Mouse (Mus musculus) layer of hippocampus, adult 11-12 months (tissue): ENCODE data around the gene Hnrnph3.

Experiments
- DNase-seq: peaks from one replicate; pipeline ENCODE4 v3.0.0; 2022; ENCODE audit warnings: low spot score

The Hnrnph3 gene

GRCm38 (mm10) chr10:62984072-62984471, 39.9 kb downstream of the Hnrnph3 start:
- no peak for DNase-seq

DNA sequence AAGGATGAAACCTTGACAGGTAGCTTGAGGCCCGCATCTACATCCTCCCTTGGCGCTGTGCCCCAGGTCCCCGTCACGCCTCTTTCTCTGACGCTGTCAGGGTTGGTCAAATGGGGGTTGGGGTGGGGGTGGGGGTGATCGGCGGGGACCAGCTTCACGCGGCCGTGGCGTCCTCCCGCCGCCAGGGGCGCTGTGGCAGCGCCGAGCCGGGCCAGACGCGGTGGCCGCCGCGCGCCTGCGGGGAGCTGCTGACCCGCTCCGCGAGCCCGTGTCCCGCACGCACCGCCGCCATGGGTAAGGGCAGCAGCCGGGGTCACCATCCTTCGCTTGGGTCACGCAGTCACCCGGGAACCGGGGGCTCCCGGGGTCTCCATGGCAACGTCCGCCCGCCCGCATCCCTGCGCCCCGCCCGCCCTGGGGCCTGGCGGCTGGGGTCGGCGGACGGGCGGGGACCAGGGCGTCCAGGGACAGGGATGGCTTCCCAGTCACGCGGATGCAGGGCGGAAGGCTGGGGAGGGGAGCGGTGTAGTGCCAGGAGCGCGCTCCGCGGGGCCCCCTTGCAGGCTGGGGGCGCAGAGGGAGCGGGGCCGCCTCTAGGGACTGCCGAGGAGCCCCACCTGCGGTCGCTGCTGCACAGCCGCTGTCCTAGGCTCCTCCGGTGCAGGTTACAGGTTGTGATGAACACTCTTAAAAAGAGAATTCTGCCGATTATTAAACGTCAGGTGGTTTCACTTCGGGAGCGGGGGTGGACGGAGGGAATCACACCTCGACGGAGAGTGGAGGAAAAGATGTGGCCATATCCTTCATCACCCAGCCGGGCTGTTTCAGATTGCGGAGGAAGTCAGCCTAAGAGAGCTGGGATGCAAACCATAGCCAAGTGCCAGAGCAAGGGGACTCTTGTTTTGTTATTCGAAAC, 43.7 kb downstream of the Hnrnph3 start, which contains the start of gene Rufy2:
Rufy2 (plus strand) TSS at position 185 of the 916 bp plus-strand sequence.
- DNase-seq = peak; percentile 90

- DNase-seq = no peak
These were observed 44.4 kb downstream of the Hnrnph3 start for GRCm38 (mm10) chr10:62979667-62980038.

DNA sequence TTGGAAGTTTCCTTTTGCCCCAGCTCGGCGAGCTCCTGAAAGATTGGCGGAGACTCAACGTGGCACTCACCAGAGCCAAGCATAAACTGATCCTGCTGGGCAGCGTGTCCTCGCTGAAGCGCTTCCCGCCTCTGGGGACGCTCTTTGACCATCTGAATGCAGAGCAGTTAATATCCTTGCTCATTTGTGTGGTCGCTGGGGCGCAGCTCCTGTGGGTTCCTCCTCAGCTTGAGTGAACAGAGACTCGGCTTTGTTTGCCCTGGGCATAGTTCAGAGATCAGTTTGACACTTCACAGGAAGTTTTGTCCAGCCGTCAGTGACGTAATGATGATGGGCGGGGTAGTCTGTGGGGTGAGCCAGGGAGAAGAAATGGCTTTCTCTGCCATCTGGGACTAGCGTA, 52.2 kb downstream of the Hnrnph3 start:
- DNase-seq = peak; percentile 21

- DNase-seq = no peak
These were observed 57.7 kb downstream of the Hnrnph3 start for GRCm38 (mm10) chr10:62966291-62966690.

GRCm38 (mm10) chr10:62965796-62966195, 58.2 kb downstream of the Hnrnph3 start:
- no peak for DNase-seq
